Mouse (Mus musculus) right cerebral cortex, postnatal 25 days (tissue): ENCODE data around the gene Exoc2.

Source experiments
- DNase-seq: peaks from one replicate; pipeline ENCODE4 v3.0.0; 2022

The Exoc2 gene

DNA sequence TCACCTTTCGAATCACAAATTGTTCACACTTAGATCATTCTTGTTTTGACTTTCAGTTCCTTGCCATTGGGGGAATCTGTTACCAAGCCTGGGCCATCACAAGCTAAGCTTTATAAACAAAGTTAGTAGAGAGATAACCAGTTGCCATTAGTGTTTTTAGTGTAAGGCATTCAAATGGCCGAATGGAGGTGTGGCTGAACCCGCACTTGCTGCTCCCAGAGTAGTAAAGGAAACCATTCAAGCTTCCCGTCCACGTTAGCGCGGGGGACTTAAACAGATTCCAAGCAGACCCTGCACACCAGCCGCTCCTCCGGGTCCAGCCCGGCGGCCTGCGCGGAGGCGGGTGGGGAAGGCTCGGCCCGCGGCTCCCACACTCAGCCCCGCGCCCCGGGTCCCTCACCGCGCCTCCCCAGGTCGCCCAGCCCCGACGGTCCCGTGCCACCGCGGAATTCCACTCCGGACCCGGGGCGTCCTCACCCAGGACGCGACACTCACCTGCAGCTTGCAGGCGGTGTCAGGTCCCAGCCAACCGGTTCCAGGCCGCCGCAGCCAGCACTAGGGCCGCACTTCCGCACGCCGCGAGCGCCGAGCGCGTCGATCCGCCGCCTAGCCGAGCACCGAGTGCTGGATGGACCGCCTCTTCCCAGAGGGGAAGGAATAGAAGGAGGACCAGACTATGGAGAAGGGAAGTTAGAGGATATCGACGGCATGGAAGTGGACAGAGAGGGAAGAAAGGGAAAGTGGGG is at the start of gene Exoc2, which contains the start of gene Gm5447:
Exoc2 (minus strand) TSS at position 593 of the 746 bp plus-strand sequence.
Gm5447 (plus strand) TSS at position 704 of the 746 bp plus-strand sequence.
- DNase-seq: peak; percentile 85

DNA sequence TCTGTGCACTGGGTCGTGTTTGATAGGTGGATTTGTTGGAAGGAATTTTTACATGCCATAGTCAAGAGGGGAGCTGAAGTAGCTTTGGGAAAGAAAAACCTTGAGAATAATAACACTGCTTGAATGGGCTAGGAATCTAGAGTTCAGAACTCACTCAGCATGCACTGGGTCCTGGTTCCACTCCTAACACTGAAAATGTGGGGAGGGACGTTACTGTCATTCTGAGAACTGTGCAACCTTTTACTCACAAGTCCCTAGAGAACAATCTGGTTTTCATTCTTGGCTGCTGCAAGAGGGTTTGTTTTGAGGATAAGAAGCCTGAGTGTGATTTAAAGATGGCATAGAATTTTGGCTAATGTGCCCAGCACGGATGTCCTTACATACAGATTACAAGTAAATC is 49.8 kb upstream of the Exoc2 start:
- DNase-seq: no peak

DNA sequence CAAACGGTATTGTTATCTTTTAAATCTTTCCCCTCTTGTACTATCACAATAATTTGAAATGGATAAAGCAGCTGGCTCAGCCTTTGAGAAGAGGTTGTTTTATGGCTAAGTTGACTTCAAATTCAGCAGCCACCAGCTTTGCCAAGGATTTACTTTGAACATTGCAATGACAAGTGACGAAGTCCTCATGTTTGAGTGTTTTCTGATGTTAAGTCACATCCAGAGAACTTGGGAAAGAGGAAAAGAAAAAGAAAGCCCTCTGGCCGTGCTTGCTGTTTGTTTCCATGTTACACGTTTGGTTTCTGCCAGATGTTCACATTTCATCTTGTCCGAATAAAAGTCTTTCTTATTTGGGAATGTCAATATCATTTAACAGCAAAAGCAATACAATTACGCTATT is 48.0 kb upstream of the Exoc2 start:
- no peak for DNase-seq

DNA sequence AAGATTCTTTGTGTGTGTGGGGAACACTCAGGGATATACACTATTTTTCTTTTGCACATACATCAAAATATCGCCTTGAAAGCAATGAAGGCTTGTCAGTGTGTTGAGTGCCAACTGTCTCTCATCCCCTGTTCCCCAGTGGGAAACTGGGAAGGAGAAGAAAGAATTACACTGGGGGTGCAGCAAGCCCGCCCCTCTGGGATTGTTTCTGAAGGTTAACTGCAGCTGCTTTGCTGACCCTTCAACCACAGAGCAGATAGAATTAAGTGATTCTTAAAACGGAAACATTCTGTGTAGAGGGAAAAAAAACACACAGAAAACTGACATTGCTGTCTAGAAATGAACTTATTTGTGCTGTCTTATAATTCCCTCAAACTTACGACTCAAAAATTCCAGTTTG is 47.6 kb upstream of the Exoc2 start:
- no peak for DNase-seq

DNA sequence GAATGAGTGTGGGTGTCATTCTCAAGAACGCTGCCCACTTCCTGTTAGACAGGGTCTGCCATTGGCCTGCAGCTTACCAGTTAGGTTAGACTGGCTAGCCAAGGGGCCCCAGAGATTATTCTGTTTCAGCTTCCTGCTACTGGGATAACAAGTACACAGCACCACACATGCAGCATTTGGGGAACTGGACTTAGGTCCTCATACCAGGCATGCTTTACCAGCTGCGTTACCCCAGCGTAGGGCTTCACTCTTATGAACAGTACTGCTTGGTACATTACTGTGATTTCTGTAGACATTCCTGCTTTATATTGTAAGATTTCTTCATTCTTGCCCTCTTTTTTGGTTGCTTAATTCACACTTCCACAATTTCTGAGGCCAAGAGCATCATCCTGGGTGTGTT is 43.7 kb upstream of the Exoc2 start:
- no peak for DNase-seq

DNA sequence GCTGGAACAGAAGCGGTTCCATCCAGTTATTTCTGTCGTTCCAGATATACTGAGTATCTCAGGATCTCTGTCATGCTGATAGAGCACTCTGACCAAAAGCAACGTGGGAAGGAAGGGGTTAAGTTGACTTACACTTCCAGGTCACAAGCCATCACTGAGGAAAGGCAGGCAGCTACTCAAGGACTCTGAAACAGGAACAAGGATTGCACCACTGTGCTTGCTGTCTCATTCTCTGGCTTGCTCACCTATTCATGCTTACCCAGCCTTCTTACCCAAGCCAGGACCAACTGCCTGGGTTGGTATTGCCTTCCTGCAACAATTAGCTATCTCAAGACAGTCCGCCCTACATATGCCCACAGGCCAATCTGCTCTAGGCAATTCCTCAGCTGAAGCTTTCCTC is 31.1 kb upstream of the Exoc2 start:
- no peak for DNase-seq

DNA sequence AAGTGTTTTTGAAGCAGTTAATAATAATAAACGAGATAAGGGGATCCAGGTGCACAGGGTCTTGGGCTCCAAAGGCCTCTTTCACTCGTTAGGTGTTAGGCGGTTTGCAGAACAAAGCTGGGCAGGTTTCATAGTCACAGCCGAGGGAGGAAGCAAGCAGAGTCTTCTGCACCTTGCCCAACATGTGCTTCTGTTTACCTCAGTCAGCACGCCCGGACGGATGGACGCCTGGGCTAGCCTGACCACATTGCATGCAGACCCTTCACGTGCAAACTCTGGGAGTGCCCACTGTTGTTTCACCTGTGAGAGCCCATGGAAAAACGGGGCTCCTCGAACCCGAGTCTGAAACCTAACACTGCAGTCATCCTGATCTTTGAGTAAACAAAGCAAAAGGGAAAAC is 30.6 kb upstream of the Exoc2 start:
- no peak for DNase-seq

DNA sequence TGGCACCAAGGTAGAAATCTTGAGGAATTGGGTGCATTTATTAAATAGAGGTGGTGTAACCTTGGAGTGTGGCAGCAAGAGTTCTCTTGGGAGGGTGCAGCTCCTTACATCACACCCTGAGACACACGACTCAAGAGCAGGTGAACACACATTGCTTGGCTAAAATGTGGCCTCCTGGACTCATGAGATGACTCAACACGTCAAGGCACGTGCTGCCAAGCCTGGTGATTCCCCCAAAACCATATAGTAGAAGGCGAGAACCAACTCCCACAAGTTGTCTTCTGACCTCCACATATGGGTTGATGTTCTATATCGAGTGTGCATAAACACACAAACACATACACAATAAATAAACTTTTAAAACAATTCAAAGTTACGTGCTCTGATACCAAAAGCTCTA is 25.9 kb upstream of the Exoc2 start:
- DNase-seq: no peak

DNA sequence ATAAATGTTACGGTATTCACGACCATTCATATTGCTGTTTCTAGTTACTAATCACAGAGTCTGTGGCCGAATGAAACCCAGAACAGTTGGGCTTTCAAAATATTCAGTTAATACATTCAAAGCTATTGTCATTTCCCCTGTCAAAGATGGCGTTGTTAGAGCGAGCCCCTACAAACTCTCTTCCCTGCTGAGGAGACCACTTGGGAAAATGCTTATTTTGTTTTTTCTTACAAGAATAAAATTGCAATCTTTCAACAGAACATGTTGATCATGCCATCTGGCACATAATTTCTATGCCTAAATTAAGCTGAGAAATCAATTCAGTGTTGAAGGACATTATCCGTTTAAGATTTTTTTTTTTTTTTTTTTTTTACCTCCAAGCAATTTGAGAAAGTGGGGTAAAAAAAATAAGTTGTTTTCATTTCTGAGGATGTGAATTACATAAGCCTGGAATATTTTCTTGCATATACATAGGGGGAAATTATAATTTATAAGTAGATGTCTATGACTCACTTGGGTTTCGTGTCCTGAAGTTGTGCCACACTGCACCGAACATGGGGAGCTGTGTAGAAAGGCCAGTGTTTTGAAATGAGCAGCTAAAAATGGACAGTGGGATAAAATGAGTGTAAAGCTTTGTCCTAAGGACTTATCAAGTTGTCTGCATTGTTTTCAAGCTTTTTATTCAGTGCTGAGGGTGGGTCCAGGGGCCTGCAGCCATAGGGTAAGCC is 23.8 kb upstream of the Exoc2 start:
- DNase-seq: no peak

DNA sequence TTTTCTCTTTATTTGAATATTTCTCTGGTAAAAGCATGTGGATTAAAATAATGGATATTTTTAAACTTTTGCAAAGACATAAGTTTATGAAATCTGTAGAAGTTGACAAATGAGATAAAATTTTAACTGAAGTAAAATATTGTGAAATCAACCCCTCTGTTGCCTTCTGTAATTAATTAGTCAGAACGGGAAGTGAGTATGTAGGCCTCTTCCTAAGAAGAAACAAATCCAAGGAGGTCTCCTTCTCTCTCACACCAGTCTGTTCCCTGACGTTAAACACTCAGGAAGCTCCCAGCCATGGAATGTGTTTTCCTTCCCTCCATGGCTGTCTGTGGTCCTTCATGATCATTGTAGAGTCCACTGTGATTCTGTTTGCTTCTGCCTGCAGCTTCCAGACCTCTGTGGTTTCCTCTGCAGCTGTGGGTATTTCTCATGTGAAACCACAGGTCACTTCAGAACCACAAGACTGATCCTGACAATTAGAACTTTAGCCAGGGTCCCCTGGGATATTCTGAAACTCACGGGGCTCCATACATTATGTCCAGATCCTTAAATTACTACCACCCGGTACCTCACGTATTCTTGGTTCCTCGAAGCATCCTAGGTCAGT is 20.5 kb upstream of the Exoc2 start:
- no peak for DNase-seq

DNA sequence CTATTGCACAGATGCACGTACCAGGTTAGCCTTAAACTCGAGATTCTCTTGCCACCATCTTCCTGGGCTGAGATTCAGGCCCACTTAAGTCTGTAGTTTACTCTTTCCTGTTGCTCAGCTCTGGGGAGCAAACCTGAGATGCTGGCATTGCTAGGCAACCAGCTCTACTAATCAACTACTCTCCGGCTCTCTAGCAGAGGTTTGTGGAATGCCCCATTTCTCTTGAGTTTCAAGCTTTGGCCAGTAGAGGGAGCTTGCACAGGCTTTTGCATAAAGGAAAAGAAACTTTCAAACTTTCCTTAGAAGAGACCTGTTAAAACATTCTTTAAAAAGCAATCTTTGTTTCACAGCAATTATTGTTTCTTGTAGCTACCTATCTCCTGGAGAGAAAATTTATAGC is 19.9 kb upstream of the Exoc2 start:
- peak; percentile 49 for DNase-seq

DNA sequence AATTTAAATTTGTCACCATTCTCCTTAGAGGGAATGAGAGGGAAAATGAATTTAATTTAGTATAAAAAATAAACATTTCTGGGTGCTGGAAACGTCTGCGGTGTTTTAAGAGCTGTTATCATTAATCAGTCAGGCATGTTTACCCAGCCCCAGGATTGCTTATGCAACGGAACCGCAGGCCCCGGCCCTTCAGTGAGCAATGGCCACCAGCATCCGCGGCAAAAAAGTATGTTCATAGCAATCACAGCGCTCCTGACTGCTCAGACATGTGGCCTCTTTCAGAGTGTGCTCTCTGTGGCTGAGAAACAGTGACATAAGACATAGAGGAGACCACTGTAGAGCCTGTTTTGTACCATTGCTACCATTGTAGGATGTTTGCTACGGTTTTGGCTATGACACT is 16.3 kb upstream of the Exoc2 start:
- DNase-seq: no peak

DNA sequence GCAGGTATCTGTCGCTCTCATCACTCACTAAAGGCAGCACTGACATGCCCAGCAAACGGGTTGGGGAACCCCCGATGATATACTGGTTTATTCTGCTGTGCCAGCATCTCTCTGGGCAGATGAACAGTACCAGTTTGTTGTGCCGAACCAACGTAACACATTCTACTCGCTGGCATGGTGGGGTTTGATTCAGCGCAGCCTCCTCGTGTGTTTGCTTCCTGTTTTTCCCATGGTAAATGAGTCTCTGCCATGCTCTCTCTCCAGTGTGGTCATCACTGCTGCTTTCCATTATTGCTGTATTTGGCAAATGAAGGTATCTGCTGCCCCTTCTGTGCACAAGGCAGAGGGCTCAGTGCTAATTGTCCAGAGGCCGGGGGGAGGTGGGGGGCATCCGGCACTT is 15.8 kb upstream of the Exoc2 start:
- DNase-seq: no peak

DNA sequence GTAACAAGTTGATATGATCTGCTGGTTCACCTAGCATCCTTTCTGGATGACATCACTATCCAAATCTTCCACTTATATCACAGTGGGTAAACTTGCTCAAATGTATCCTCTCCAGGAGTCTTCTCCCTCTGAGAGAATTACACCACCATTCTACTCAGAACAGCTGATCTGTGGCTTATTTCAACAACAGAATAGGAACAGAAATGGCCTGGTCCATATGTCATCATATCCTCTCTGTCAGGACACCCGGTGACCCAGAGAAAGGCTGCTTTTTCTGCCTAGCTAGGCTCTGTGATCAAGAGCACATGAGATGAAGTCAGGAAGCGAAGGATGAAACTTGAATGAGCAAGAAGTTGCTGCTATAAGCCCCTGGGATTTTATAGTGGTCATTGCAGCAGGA is 13.8 kb upstream of the Exoc2 start:
- no peak for DNase-seq

DNA sequence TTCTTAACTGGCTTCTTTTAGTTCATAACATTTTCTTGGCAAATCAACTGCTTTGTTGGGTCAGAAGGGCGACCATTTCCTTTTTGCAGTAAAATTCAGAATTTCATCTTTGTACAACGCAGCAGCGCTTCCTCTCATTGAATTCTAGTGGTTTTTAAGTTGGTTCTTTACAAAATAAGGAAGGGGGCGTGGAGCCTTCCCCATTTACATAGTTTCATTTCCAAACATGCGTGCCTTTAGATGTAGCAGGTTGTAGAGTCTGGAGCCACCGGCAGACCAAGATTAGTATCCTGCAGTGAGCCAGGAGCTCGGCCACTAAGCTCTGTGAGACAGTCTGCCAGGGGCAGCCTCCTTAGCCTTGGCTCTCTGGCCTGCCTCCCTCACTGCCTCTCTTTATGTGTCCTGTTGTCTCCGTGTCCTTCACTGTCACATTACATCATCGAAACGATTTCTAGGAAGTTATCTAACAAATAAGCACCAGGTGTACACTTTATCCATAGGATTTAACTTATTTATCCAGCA is 13.1 kb upstream of the Exoc2 start:
- DNase-seq: no peak

DNA sequence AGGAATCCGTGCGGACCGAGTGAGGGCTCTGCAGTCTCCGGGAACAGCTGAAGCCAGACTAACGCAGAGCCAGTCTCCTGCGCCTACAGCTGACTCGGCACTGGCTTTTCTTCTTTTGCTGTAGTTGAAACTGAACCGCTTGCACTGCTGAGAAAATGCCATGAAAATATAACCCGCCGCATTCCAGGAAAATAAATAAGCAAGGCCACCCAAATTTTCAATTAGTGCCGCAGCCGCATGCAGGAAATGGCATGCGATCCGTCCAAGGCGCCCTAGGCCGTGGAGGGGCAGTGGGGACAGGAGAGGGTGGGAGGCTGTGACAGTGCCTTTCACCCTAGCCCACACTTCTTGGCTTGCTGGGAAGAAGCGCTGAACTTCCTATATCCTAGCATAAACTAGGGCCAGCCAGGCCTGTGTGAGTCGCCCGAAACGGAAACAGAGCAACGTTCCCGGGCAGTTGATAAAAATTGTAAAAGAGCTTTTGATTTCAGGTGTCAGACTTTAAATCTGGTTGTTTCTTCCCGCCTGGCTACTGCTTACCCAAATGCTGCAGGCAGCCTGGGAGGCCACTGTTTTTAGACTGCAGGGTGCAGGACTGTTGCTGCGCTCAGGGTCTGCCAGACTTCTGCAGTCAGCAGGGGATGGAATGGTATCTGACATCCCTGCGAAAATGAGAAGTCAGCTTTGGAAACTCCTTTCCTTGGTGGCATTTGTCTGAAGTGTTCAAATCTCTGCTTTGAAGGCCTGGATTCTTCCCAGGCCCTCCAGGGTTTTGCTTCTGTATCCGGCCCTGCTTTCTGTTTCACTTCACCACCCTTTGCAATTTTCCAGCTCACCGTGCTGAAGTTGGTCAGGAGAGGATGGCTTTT is 11.9 kb upstream of the Exoc2 start:
- peak; percentile 29 for DNase-seq

DNA sequence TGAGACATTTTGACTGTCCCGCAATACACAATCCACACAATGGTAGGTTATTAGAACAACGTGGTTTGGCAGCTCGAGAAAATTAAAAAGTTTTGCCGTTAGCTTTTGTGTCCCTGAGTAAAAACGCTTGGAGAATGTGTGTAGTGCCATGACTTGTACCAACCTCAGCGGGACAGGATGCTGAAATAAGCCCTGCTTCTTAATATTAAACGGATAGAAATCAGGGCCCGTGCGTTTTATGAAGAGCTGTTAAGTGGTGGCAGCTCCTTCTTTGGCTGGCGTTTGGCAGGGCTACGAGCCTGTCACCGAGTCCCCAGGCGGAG is 11.3 kb upstream of the Exoc2 start:
- DNase-seq: no peak

DNA sequence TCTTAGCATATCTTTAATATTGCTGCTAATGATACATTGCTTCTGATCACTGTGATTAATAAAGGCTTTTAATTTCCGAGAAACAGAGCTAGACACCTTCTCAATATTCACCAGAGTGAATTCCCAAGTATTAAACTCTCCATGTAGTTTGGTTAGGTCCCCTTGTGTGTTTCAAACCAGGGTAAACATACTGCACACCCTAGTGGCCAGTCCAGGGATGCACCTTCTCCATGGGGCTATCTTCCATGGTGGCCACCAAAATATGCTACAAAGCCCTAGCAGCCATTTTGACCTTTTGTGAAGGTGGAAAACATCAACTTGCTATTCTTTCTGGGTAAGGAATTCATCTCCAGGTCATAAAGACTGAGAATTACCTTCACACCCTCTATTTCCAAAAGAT is 7.8 kb upstream of the Exoc2 start:
- no peak for DNase-seq

DNA sequence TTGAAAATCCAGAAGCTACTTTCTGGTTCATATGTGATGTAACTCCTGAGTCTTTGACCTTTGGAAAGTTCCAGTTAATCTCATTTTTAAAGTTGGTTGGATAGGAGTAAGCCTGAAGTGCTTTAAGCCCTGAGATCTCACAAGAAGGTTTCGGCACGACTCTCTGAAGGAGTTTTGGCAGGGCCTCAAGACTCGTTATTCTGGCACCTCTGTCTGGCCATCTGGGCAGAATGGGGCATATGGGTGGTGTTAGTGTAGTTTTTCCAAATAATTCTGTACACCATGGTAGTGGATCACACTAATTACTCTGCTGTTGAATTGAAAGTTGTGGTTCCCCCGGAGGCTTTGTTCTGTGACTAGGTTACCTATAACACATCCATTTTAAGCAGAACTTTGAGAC is 4.3 kb upstream of the Exoc2 start:
- DNase-seq: no peak

DNA sequence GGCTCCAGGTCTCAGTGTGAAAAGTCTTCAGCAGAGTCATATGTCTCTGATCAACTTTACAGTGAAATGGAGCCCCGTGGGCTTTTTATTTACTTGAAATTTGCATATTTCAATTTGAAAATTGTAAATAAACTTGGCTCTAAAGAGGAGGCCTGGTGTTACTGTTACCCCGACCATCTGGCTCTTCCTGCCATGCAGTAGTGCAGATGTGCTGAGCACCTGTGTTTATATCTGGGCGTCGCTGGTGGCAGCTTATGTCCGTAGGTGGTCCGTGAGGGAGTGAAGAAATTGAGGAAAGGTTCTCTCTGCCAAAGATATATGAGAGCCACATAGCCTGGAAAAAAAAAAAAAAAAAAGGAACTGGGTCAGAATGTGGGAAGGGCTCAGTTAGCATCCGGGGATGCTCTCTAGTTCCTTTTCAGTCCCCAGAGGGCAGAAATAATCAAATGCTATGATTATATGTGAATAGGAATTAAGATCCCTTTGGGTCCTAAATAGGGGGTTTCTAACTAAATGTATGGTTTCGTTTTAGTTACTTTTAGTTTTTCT is 2.7 kb upstream of the Exoc2 start:
- no peak for DNase-seq

DNA sequence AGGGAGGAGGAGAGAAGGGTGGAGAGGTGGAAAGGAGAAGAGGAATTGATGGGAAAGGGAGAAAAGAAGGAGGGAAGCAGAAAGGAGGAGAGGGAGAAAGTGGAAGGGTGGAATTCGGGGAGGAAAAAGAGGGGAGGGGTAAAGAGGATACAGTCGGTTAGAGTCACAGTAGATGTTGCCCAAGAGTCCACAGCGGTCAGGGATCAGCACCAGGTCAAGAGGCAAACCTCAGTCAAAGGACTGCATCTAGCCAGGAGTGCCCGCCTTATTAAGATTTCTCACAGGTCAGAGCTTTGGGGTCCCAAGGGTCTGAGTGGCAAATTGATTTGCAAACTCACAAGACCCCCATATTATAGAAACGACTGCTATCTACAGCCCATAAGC is 346 bp upstream of the Exoc2 start:
- no peak for DNase-seq

DNA sequence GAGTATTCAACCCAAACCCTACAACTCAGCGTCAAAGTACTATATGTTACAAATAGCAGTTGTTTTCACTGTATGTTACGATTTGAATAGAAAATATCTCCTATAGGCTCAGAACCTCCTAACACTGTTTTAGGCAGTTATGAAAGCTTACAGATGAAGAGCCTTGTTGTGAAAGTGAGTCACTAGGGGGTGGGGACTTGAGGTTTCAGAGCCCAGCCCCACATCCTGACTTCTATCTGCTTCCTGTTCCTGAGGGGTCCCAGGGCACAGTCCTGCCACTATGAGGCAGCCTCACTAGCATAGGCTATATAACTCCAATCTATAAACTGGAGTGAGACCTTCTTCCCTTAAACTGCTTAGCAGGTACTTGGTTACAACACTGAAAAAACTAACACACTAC is 1.8 kb downstream of the Exoc2 start:
- DNase-seq: no peak

DNA sequence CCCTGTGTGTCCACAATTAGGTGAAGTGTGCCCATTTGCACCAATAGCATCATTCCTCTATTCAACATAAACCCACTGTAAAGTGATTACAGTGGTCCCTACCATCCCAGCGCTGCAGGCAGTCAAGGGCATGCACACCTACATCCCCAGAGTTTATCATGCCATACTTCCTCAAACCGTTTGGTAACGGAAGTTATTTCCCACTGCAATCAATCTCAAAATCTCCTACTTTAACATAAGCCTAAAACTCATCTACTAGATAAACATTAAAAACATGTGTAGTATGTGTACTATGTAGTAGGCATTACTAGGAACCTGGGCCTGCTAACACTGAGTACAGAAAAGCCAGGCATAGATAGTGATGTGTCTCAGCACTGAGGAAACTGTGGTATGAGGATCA is 2.8 kb downstream of the Exoc2 start:
- DNase-seq: no peak
